Mouse (Mus musculus) brain, embryonic 14.5 days (tissue): Measurements from ENCODE around the gene Cpb2.

Experiments used
- CTCF ChIP-seq: fragments of 200-500 bp; IDR thresholded peaks from 2 replicates; pipeline ENCODE4 v1.5.1; 2012; ENCODE audit warnings: inconsistent platforms, mild to moderate bottlenecking, moderate library complexity, borderline replicate concordance; ENCODE audit not compliant: insufficient read depth, insufficient read length; ENCODE audit errors: extremely low read depth
- POLR2A ChIP-seq: fragments of 200-500 bp; IDR thresholded peaks from 2 replicates; pipeline ENCODE4 v1.6.1; 2012; ENCODE audit warnings: mild to moderate bottlenecking, inconsistent platforms, borderline replicate concordance; ENCODE audit not compliant: poor library complexity, insufficient read depth, insufficient read length, severe bottlenecking; ENCODE audit errors: extremely low read depth

GRCm38 (mm10) chr14:75303807-75304206 lies 61.7 kb downstream of the Cpb2 start:
- TF ChIP-seq CTCF (no peak), POLR2A (no peak)
